Mouse (Mus musculus): ENCODE data around the gene Arhgap27.
"Not testable (repeated sequence)": the region's sequence is repeated elsewhere in the genome, so short reads cannot be mapped to it uniquely, and the experiment has no call there.

Arhgap27 gene

GRCm38 (mm10) chr11:103363214-103364148 is at the start of gene Arhgap27:
Gene Arhgap27 (minus strand): TSS chr11:103363692.
- peak; percentile 66 for DNase-seq (ENCODE audit: low read depth)

DNA sequence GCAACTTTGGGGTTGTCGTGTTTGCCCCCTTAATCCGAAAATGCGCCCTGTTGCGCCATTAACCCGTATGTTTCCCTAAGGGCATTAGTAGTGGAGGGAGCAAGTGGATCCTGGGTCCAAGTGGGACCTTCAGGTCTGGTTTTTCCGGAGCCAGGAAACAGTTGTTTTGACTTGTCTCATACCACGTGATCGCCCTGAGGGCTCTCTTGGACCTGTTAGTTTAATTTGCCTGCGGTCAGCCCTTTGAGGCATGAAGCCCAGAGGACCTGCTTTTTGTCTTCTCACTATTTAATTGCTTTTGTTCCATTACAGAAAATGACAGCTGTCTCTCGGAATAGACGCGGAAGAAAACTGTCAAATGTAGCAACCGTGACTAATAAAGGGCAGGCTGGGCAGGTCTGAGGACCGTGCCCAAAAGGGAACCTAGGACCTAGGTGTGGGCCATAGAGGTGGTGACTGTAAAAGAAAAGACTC is 49.5 kb upstream of the Arhgap27 start:
- no peak for DNase-seq (ENCODE audit: low read depth)

GRCm38 (mm10) chr11:103411981-103412949 is 48.8 kb upstream of the Arhgap27 start, which contains the start of gene Plekhm1:
Gene Plekhm1 (minus strand): TSS chr11:103412687.
- peak; percentile 97 for DNase-seq (ENCODE audit: low read depth)

GRCm38 (mm10) chr11:103411301-103411700 is 47.8 kb upstream of the Arhgap27 start:
- no peak for DNase-seq (ENCODE audit: low read depth)

DNA sequence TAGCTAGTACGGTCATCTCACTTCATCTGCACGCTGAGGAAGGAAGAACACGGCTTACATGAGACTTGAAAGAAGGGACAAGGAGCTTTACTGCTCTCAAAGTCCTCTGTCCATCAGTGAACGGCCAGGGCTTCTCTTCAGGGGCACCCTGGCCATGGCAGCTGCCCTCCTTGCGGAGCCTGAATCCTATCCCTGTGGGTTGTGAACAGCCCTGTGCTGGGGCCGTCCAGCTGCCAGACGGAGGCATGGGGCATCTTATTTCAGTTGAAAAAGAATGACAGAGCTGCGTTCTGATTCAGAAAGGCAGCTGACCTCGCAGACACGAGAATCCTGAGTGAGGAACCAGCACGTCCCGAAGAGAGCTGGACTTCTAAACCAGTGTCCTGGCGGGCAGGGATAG is 45.4 kb upstream of the Arhgap27 start:
- no peak for DNase-seq (ENCODE audit: low read depth)

DNA sequence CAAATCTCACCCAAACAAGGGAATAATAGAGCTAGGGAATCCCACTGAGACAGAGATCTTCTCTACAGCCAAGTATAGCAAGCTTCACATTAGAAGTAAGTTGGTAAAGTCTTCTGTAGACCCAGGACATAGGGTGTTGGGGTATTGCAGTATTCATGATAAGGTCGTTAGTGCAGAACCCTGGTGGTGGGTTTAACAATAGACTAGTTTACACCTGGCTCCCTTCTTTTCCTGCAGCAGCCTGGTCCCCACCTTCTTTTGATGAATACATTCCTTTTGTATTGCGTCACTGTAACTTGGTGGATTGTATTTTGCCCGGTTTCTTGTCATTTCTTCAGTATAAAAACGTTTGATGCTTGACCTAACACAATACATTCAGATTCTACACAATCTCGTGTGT is 43.6 kb upstream of the Arhgap27 start:
- not testable (repeated sequence) for DNase-seq (ENCODE audit: low read depth)

DNA sequence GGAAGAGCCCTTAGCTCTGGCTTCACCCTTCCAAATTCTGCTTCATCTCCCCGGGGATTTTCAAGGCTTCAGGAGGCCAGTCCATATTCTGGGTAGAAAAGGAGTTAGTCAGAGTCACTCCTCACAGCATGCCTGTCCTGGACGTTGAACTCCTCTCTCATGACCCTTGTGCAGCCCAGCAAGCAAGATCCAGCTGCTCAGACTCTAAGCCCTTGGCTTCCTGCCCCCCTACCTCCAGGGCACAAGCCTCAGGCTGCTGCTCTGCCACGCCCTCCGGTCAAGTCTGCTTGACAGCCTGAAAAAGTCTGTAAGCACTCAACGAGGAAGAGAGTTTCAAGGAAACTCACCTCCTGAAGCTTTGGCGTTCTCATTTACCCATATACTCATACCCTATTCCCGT is 43.1 kb upstream of the Arhgap27 start:
- DNase-seq (ENCODE audit: low read depth), result no peak

- no peak for DNase-seq (ENCODE audit: low read depth)
These were observed 42.3 kb upstream of the Arhgap27 start for GRCm38 (mm10) chr11:103405814-103406213.

DNA sequence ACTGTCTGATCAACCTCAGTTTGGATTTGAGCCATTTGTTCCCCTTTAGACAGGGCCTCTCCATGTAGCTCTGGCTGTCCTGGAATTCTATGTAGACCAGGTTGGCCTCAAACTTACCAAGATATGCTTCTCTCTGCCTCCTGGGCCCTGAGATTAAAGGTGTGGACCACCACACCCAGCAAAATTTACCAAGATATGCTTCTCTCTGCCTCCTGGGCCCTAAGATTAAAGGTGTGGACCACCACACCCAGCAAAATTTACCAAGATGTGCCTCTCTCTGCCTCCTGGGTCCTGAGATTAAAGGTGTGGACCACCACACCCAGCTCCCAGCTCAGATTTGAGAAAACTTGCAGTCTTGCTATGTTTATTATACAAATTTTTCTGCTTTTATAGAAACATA is 41.1 kb upstream of the Arhgap27 start:
- DNase-seq (ENCODE audit: low read depth), result no peak

DNA sequence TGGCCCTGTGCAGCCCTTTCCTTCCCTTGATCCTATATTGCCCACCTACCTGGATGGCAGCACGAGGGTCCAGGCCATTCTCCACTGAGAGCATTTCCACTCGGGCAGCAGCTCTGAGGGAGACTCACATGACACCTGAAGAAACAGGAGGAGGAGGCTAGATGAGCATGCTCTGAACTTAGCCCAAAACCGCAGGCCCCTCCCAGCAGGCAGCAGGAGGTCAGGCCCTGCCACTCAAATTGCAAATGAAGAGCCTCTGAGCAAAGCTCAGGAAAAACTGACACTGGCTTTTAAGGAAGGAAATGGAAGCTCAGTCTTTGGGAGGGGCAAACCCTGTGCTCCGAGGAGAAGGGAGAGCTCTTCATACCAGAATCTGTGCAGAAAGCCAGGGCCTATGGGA is 40.3 kb upstream of the Arhgap27 start:
- DNase-seq (ENCODE audit: low read depth), result no peak

- no peak for DNase-seq (ENCODE audit: low read depth)
These were observed 39.2 kb upstream of the Arhgap27 start for GRCm38 (mm10) chr11:103402738-103403137.

DNA sequence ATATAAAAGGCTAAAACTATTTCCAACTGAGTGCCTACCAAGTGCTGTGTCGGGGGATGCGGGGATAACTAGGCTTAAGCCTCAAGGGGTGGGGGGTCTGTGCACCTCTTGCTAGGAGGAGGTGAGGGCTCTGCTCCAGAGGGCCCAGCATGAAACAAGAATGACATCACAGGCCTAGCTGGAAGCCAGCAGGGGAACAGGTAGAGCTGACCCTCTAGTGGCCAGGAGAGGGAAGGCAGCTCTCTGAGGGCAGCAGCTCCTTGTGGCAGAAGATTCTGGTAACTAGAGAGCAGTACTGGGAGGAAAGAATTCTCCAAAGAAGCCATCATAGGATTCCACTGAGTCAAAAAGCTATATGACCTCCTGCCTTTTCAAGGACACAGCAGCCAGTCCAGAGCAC is 38.7 kb upstream of the Arhgap27 start:
- peak; percentile 79 for DNase-seq (ENCODE audit: low read depth)

DNA sequence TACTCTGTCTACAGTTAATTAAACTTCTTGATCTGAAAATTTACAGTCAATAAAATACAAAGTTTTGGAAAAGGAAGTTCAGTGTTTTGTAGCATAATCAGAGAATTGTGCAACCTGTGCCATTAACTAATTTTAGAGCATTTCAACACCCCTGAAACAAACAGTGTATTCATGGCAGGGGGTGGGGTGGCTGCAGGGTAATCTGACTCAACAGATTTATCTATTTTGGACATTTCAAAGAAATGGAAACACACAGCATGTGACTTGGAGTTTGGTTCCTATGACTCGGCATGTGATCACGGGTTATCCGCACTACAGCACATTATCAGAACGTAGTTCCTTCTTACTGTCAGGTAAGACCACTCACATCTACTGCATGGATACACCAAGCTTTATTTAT is 36.5 kb upstream of the Arhgap27 start:
- DNase-seq (ENCODE audit: low read depth), result no peak

DNA sequence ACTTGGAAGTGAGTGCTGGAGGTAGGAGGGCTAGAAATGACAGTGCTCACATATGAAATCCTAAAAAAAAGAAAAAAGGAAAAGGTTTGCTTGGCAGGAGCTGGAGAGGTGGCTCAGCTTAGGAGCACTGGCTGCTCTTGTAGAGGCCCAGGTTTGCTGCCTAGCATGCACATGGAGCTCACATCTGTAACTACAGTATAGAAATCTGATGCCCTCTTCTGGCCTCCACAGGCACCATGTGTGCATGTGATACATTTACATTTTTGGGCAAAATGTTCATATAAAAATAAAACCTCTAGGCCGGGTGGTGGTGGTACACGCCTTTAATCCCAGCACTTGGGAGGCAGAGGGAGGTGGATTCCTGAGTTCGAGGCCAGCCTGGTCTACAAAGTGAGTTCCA is 35.6 kb upstream of the Arhgap27 start:
- DNase-seq (ENCODE audit: low read depth), result peak; percentile 45

GRCm38 (mm10) chr11:103396682-103397081 is 33.2 kb upstream of the Arhgap27 start:
- DNase-seq (ENCODE audit: low read depth), result no peak

GRCm38 (mm10) chr11:103396236-103396635 is 32.7 kb upstream of the Arhgap27 start:
- DNase-seq (ENCODE audit: low read depth), result no peak

GRCm38 (mm10) chr11:103394604-103395003 is 31.1 kb upstream of the Arhgap27 start:
- no peak for DNase-seq (ENCODE audit: low read depth)

DNA sequence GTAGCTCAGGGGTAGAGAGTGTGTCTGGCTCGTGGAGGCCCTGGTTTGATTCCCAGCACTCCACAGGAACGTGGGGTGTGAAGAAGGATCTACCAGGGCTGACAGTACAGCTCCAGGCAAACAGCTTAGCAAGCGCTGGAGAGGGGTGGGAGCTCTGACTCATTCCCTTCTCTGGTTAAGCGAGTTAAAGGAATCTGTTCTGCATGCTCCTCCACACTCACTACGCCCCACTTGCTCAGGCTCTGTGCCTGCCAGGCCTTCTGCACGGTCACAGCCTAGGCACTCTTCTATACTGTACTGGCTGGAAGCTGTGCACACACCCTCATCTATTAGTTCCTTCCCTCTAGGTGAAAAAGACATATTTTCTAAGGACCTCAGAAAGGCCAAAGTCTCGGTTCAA is 30.5 kb upstream of the Arhgap27 start:
- DNase-seq (ENCODE audit: low read depth), result no peak

GRCm38 (mm10) chr11:103387870-103388526 is 24.5 kb upstream of the Arhgap27 start:
- DNase-seq (ENCODE audit: low read depth), result no peak

- DNase-seq (ENCODE audit: low read depth), result no peak
These were observed 23.3 kb upstream of the Arhgap27 start for GRCm38 (mm10) chr11:103386827-103387226.

DNA sequence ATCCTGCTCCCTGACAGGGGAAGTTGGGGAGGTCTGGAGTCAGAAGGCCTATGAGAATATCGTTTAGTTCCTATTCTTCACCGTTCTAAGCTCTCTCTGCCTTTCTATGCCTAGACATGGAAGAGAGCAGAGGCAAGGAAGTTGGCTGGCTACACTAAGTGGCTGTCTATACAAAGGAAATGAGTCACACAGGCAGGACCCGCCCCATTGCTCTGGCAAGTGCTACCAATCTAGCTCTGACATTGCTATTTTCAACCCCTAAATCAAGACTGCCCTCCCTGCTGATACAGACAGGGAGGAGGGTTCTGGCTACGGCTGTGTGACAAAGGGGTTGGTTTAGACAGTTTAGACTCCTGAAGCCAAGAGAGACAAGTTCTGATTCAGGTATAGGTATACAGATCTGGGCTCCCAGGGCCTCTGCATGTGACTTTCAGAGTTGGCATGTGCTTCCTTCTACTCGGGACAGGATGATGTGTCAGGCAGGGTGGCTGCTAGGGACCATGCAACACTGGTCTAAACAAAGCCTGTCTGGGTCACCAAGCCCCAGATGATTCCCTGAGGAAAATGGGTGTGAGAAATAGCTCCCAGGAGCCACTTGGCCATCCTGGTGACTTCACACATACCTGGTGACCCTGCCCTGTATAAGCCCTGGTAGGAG is 18.6 kb upstream of the Arhgap27 start:
- peak; percentile 68 for DNase-seq (ENCODE audit: low read depth)
